Mouse (Mus musculus) ES-Bruce4 (cell line): ENCODE data around the gene Gpatch3.

ENCODE experiments used
- CTCF ChIP-seq: IDR thresholded peaks from one replicate; pipeline ENCODE4 v1.8.1; 2011; ENCODE audit warnings: low read depth, low read length
- EP300 ChIP-seq: IDR thresholded peaks from 2 replicates; pipeline ENCODE4 v1.6.1; 2011; ENCODE audit warnings: low read depth, low read length; ENCODE audit not compliant: insufficient read depth
- POLR2A ChIP-seq: IDR thresholded peaks from one replicate; pipeline ENCODE4 v1.8.1; 2011; ENCODE audit warnings: low read length; ENCODE audit not compliant: insufficient read depth

GRCm38 (mm10) chr4:133599116-133599515 is 24.6 kb downstream of the Gpatch3 start:
- TF ChIP-seq EP300 (peak; percentile 88), CTCF (no peak), POLR2A (no peak)
